Mouse (Mus musculus) forebrain, embryonic 16.5 days (tissue): ENCODE results near the gene Birc5. TPM values are rescaled to one million over a fixed set of nuclear protein-coding genes. Genes with fewer than 3 reads are reported as not detected.
"Not testable (repeated sequence)": the region's sequence is repeated elsewhere in the genome, so short reads cannot be mapped to it uniquely, and the experiment has no call there.

Source experiments
- ATAC-seq: fragments of 200-750 bp; cut with Nextera tagmentation; 2 replicates; pipeline ENCODE4 v1.8.0; 2017; ENCODE audit warnings: mild to moderate bottlenecking, moderate library complexity
- H3K27ac ChIP-seq: fragments of 300-500 bp; sonication (generic); 2 replicates; pipeline ENCODE4 v1.5.1; 2014; ENCODE audit warnings: low read length, control low read depth
- H3K27me3 ChIP-seq: fragments of 300-500 bp; sonication (generic); replicated peaks from 2 replicates; pipeline ENCODE4 v1.6.1; 2014; ENCODE audit warnings: low read length; ENCODE audit not compliant: control insufficient read depth, insufficient read depth
- H3K36me3 ChIP-seq: fragments of 300-500 bp; sonication (generic); 2 replicates; pipeline ENCODE4 v1.6.1; 2014; ENCODE audit not compliant: control insufficient read depth, insufficient read depth
- H3K4me1 ChIP-seq: fragments of 300-500 bp; sonication (generic); replicated peaks from 2 replicates; pipeline ENCODE4 v1.6.1; 2014; ENCODE audit warnings: low read length; ENCODE audit not compliant: control insufficient read depth, insufficient read depth
- H3K4me2 ChIP-seq: fragments of 300-500 bp; sonication (generic); 2 replicates; pipeline ENCODE4 v1.6.1; 2014; ENCODE audit warnings: mild to moderate bottlenecking, low read length, control low read depth
- H3K4me3 ChIP-seq: fragments of 300-500 bp; sonication (generic); replicated peaks from 2 replicates; pipeline ENCODE4 v1.5.1; 2014; ENCODE audit warnings: mild to moderate bottlenecking, low read length, control low read depth
- H3K9ac ChIP-seq: fragments of 300-500 bp; sonication (generic); replicated peaks from 2 replicates; pipeline ENCODE4 v1.6.1; 2014; ENCODE audit warnings: low read depth, low read length, control low read depth
- H3K9me3 ChIP-seq: fragments of 300-500 bp; sonication (generic); 2 replicates; pipeline ENCODE4 v1.6.1; 2016; ENCODE audit warnings: low read length; ENCODE audit not compliant: control insufficient read depth
- WGBS: fragments of 180-500 bp; shearing (Covaris S2); extraction: QIAGEN DNeasy Blood & Tissue Kit; methylation state at CpG from one replicate; pipeline ENCODE4 v1.1.7; 2014; 5-methylcytosine and 5-hydroxymethylcytosine counted together
- polyA plus RNA-seq: library from polyadenylated mRNA; unstranded; fragments of >200 nt; fragmentation: Nextera tagmentation; extraction: Ambion mirVana; gene quantifications from 2 replicates; pipeline ENCODE4 v1.2.1, GENCODE M21; 2015

The Birc5 gene
- polyA plus RNA-seq, 1 experiment from 2014 or later: 72.6 TPM

DNA sequence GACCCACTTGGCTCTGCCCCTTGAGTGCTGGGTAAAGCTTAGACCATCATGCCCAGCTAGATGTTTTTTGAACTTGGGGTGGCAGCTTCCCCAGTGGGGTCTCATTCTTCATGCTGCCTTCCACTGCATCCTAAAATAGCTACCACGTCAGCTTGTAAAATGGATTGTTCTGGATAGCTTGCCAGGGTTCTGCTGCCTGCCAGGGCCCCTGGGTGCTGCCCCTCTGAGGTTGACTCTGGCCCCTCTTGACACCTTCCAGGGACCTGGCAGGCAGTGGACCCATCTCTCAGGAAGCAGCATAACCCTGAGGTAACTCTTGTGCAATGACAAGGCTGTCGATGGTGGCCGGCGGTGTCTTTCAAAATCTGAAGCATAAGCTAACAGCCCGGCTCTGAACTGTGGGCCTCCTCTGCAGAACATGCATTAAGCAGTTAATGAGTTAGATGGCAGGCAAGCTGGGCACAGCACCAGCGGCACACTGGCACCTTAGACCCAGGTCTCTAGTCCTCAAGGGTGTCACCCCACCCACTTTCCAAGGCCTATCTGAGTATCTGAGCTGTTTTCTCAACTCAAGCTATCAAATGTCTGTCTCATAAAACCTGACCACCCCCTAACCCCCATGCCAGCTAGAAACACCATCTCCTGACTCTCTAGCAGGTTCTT is 34.2 kb upstream of the Birc5 start:
- ATAC-seq: no peak
- Histone ChIP-seq H3K36me3 (no peaks in the 10 kb centered on the region), H3K27ac (no peak overlapping the region), H3K9me3 (no peaks in the 10 kb centered on the region), H3K9ac (no peak overlapping the region), H3K4me1 (peaks cover 11% of the 10 kb centered on the region), H3K4me2 (no peak overlapping the region), H3K4me3 (no peak overlapping the region), H3K27me3 (0 out of 2 replicates have a peak, but pooled peaks cover 2% of the 10 kb centered on the region)
- WGBS: 93% methylated on average over 6 of the region's 6 CpGs

DNA sequence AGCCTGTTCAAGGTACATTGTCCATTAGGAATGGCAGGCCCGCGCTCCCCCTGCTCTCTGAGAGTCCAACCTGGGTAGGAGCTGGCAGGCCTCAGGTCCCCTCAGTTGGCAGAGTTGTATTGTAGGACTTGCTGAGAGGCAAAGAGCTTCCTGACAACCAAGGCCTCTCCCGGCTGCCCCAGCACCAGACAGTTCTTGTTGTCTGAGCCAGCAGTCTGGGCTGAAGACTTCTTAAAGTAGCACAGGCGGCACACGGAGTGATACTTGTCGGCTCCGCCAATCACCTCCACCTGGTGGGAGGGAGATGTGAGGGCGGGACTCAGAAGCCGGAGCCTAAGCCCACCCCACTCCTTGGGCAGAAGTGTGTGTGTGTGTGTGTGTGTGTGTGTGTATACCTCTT is 33.2 kb upstream of the Birc5 start:
- H3K4me3 ChIP-seq, ATAC-seq, H3K9ac ChIP-seq, H3K4me2 ChIP-seq, H3K27me3 ChIP-seq, H3K4me1 ChIP-seq, H3K27ac ChIP-seq, H3K9me3 ChIP-seq, H3K36me3 ChIP-seq: not testable (repeated sequence)
- 84% methylated on average over 9 of the region's 9 CpGs for WGBS

DNA sequence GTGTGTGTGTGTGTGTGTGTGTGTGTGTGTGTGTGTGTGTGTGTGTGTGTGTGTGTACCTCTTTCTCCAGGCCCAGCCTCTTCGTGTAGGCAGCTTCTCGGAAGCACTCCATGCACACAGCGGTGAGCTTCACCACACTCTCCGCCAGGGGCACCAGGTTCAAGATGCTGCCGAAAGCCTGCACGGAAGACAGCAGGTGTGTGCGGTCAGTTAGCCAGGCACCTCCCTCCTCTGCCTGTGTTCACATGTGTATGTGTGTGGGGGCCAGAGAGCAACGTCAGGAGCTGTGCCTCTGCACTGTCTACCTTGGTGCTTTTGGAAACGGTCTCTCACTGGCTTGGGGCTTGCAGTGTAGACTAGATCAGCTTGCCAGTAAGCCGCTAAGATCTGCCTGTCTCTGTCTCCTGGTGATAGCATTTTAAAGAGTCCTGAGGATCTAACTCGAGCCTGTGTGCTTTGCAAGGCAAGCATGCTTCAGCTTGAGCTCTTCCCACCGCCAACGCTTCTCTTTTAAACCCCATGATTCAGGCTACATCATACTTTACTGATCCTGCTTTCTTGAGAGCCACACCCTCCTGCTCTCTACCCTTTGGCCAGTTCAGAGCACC is 32.6 kb upstream of the Birc5 start:
- WGBS: 88% methylated on average over 12 of the region's 13 CpGs
- H3K4me1 ChIP-seq: no peaks in the 10 kb centered on the region; the same call in 1 of the 2 replicates
- no peak for ATAC-seq

DNA sequence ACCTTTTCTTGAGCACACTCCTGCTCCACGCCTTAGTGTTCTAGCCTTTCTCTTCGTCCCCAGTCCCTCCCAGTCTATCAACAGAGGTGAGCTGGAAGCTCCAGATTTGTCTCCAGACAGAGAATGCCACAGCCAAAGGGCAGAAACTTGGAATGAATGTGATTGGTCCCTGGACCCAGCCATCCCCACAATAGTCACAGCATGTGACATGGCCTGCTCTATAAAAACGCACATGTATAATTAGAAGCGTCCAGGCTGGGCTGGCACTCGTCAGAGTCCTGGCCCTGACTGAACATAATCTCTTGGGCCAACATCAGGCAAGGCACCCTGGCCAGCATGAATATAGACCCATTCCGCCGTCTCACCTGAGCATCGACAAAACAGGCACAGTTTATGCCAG is 30.0 kb upstream of the Birc5 start:
- no peak overlapping the region for H3K27ac ChIP-seq
- no peak overlapping the region for H3K9ac ChIP-seq
- H3K4me2 ChIP-seq: no peak overlapping the region
- no peak for ATAC-seq
- no peaks in the 10 kb centered on the region for H3K36me3 ChIP-seq
- H3K27me3 ChIP-seq: no peaks in the 10 kb centered on the region
- WGBS: 51% methylated on average over 8 of the region's 8 CpGs
- peaks cover 2% of the 10 kb centered on the region for H3K4me1 ChIP-seq
- H3K9me3 ChIP-seq: no peaks in the 10 kb centered on the region
- no peak overlapping the region for H3K4me3 ChIP-seq

More for the DNA sequence above, 32.6 kb upstream of the Birc5 start:
- Histone ChIP-seq H3K27me3 (no peaks in the 10 kb centered on the region), H3K4me2 (no peak overlapping the region), H3K9ac (no peak overlapping the region), H3K9me3 (no peaks in the 10 kb centered on the region), H3K4me3 (no peak overlapping the region), H3K36me3 (no peaks in the 10 kb centered on the region), H3K27ac (no peak overlapping the region)

DNA sequence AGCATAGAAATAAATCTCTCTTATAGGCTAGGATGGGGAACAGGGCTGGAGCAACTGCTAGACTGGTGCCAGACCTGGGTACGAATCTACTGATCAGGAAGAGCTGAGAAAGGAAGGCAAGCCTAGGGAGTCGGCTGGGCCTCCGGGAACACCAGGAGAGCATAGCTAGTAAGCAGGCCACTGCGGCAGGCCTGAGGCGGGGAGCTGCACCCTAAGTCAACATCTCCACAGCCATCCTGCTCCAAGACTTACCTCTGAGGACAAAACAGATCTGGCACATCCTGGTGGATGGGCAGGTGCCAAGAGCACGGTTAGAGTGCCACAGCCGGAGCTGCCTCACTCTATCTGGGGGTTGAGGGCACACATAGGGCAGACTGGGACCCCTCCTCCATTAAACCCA is 28.9 kb upstream of the Birc5 start:
- ATAC-seq: no peak
- 91% methylated on average over 7 of the region's 7 CpGs for WGBS
- H3K4me2 ChIP-seq: no peak overlapping the region
- no peak overlapping the region for H3K9ac ChIP-seq
- H3K4me1 ChIP-seq: peaks cover 9% of the 10 kb centered on the region
- H3K27me3 ChIP-seq: no peaks in the 10 kb centered on the region
- no peak overlapping the region for H3K27ac ChIP-seq
- H3K4me3 ChIP-seq: no peak overlapping the region
- no peaks in the 10 kb centered on the region for H3K36me3 ChIP-seq
- H3K9me3 ChIP-seq: no peaks in the 10 kb centered on the region

DNA sequence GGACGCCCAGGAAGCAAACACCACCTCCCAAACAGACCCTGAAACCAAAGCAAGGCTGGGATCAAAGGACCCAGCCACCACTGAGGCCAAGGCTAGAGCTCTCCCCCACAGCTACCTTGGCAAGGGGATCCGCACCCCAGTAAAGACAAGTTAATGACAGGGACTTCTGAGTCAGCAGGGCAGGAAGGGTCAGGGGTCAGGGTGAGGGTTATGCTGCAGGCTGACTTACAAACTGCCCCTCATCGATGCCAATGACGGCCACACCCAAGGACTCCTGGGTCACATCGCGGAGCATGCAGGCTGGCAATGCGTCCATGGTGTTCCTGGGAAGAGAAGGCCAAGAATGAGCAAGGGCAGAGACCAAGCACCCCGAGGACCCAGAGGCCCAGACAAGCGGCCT is 27.2 kb upstream of the Birc5 start:
- peaks cover 20% of the 10 kb centered on the region for H3K4me1 ChIP-seq
- no peak overlapping the region for H3K4me3 ChIP-seq
- WGBS: 94% methylated on average over 9 of the region's 9 CpGs
- H3K27ac ChIP-seq: no peak overlapping the region
- no peak for ATAC-seq
- no peak overlapping the region for H3K9ac ChIP-seq
- no peaks in the 10 kb centered on the region for H3K9me3 ChIP-seq
- no peak overlapping the region for H3K4me2 ChIP-seq
- no peaks in the 10 kb centered on the region for H3K27me3 ChIP-seq
- no peaks in the 10 kb centered on the region for H3K36me3 ChIP-seq

DNA sequence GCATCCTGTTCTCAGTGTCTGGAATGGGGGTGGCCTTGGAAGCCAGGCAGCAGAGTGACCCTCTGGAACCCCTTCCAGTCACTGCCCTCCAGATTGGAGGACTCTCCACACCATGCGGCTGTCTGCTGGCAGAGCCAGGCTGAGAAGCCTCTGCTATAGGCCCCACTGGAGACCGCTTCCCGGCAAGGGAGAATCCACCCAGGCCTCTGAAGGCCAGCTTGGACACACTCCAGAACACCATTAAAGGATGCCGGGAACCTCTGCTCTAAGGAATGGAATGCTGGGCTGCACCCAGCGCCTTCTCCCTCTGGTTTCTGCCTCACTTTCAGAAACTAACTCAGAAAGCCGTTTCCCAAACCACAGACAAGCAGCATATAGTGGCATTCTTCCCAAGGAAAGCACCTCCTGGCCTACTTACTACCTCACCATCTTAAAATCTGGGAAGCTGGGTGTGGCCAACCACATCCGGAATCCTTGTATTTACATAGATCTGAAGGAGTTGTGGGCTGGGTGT is 26.3 kb upstream of the Birc5 start:
- H3K9ac ChIP-seq: no peak overlapping the region
- no peak for ATAC-seq
- no peak overlapping the region for H3K27ac ChIP-seq
- 65% methylated on average over 7 of the region's 7 CpGs for WGBS
- H3K36me3 ChIP-seq: no peaks in the 10 kb centered on the region
- H3K4me3 ChIP-seq: no peak overlapping the region
- H3K4me1 ChIP-seq: peaks cover 22% of the 10 kb centered on the region
- H3K9me3 ChIP-seq: no peaks in the 10 kb centered on the region
- H3K27me3 ChIP-seq: no peaks in the 10 kb centered on the region
- no peak overlapping the region for H3K4me2 ChIP-seq

DNA sequence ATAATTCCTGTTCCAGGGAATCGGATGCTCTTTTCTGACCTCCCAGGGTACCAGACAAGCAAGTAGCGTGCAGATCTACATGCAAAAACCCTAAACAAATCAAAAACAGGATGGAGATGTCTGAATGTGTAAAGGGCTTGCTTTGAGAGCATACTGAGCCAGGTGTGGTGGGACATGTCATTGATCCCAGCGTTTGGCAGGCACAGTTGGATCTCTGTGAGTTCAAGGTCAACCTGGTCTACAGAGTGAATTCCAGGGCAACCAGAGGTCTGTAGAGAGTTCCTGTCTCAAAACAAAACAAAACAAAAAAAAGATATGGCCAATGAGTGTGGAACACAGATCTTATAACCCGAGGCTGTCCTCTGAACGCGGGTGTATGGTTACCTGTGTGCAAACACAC is 25.6 kb upstream of the Birc5 start:
- H3K9me3 ChIP-seq: no peaks in the 10 kb centered on the region
- ATAC-seq: no peak

DNA sequence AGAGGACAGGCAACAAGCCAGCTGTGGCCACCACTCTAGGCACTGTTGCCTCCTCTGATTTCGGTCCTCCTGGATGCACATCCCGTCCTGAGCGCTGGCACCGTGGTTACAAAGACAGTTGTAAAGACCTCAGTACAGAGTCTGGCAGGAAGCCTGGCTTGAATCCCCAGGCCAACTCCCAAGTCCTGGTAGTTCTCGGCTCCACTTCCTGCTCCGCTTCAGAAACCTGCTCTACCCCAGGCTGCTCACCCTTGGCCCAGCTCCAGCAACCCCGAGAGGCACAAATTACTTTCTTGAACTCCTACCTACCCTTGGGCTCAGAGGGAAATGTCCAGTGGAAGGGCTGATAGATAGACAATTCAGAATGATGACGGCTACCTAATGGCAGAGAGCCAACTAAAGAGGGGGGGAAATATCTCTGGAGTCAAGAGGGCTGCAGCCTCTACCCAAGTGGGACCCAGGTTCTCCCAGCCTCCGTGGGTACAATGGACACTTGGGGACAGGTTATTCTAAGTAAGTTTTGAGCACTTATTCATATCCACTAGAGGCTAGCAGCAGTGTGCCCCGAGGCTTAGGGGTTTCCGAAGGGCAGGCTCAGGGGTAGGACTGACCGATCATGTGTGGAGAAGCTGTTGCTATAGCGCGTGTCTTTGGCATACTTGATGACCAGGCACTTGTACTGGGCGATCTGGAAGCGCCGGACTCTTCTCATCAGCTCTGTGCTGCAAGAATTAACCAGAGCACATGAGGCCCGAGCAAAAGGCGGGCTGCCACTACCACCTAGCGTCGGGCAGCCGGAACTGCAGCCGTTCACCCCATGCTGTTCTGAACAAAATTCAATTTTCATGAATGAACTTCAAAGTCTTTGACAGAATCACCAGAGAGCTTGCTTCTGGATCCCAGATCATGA is 24.7 kb upstream of the Birc5 start:
- ATAC-seq: peak; percentile 85
- peak overlapping the region; percentile 1 for H3K9ac ChIP-seq
- H3K27me3 ChIP-seq: no peaks in the 10 kb centered on the region
- WGBS: 8% methylated on average over 23 of the region's 23 CpGs
- peaks cover 31% of the 10 kb centered on the region for H3K4me1 ChIP-seq
- no peaks in the 10 kb centered on the region for H3K9me3 ChIP-seq
- H3K27ac ChIP-seq: no peak overlapping the region
- H3K4me3 ChIP-seq: peak overlapping the region; percentile 50
- H3K4me2 ChIP-seq: peak overlapping the region; percentile 76
- no peaks in the 10 kb centered on the region for H3K36me3 ChIP-seq

More for the DNA sequence above, 25.6 kb upstream of the Birc5 start:
- H3K27ac ChIP-seq: no peak overlapping the region
- no peak overlapping the region for H3K4me3 ChIP-seq
- H3K9ac ChIP-seq: no peak overlapping the region
- 92% methylated on average over 6 of the region's 6 CpGs for WGBS
- H3K36me3 ChIP-seq: no peaks in the 10 kb centered on the region
- no peaks in the 10 kb centered on the region for H3K27me3 ChIP-seq
- peaks cover 27% of the 10 kb centered on the region for H3K4me1 ChIP-seq
- no peak overlapping the region for H3K4me2 ChIP-seq
